7 mouse cellular contexts compared by ENCODE assay signal in the genomic region with DNA sequence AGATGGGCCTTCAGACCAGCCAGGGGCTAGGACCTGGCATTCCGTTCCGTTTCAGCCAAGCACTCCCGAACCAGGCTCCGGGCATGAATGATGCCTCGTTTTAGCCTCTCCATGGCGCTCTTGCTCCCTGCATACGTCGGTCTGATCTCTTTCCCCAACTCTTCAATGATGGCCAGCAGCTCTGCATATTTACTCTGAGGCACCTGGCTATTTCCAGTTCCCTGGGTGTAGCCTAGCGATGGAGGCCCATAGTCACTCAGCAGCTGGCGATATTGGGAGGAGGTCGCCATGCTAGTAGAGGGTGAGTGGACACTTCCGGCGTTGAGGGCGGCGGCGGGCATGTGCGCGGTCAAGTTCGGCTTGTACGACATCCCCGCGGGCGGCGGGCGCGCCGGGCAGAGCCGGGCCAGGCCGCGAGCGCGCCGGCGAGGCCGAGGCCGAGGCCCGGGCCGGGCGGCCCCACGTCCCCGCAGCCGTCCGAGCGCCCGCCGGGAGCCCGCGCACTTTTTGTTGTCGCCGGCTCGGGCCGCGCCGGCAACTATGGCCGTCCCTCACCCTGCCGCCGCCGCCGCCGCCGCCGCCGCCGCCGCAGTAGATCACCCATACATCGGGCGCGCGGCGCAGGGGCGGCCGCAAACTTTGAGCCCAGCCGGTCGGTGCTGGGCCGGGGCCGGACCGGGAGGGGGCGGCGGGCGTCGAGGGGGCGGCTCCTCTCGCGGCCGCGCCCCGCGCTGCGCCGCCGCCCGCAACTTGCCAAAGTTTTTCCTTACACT. TPM values are rescaled to one million over a fixed set of nuclear protein-coding genes. Genes with fewer than 3 reads are reported as not detected.
DNase-seq lines count a peak whose midpoint lies in the region; ATAC-seq lines count a peak whose summit lies in the region.
"Not testable (repeated sequence)": the region's sequence is repeated elsewhere in the genome, so short reads cannot be mapped to it uniquely, and the experiment has no call there.

A gene (plus strand): TSS at position 162 of the 773 bp plus-strand sequence.
A gene (minus strand): TSS at position 677 of the 773 bp plus-strand sequence.

- H3K4me2 ChIP-seq in forebrain, embryonic 12.5 days, result peak within 1 kb of the TSS; percentile 58
- H3K4me2 ChIP-seq in heart, embryonic 16.5 days (ENCODE audit: low read depth, low read length), result peak within 1 kb of the TSS; percentile 68
- H3K4me2 ChIP-seq in liver, embryonic 11.5 days, result peak within 1 kb of the TSS; percentile 85

- H3K9ac ChIP-seq in forebrain, embryonic 12.5 days, result peak within 1 kb of the TSS; percentile 50; the same call in 1 of the 2 replicates
- H3K9ac ChIP-seq in heart, embryonic 16.5 days (ENCODE audit: low read length), result peak within 1 kb of the TSS; percentile 64
- H3K9ac ChIP-seq in liver, embryonic 11.5 days (ENCODE audit: low read depth, low read length), result 0 out of 2 replicates have a peak within 1 kb of the TSS, but pooled peaks have one; percentile 5

- under 1% methylated on average over 32 of the region's 92 CpGs for WGBS in forebrain, embryonic 12.5 days
- under 1% methylated on average over 54 of the region's 92 CpGs for WGBS in heart, embryonic 16.5 days
- 0% methylated on average over 46 of the region's 92 CpGs for WGBS in liver, embryonic 11.5 days

- H3K9me3 ChIP-seq in forebrain, embryonic 12.5 days; heart, embryonic 16.5 days (replicated peaks; ENCODE audit: control insufficient read depth, low read length); liver, embryonic 11.5 days (ENCODE audit: control insufficient read depth, low read length); megakaryocyte, embryonic 14.5 days: not testable (repeated sequence)

- peak; percentile 64 for DNase-seq in kidney, adult 18-20 months
- DNase-seq in liver, embryonic 11.5 days (ENCODE audit: low spot score), result not testable (repeated sequence)

- peak; percentile 74 for ATAC-seq in cerebellum, adult (ENCODE audit: insufficient number of reproducible peaks, low FRiP score, low TSS enrichment)
- ATAC-seq in forebrain, embryonic 12.5 days (ENCODE audit: low FRiP score), result peak; percentile 81
- ATAC-seq in heart, embryonic 16.5 days (replicated peaks; ENCODE audit: extremely low read depth, insufficient read depth, low FRiP score), result peak; percentile 84
- ATAC-seq in liver, embryonic 11.5 days (replicated peaks; ENCODE audit: low FRiP score), result peak; percentile 64
- ATAC-seq in neutrophil, adult 5-6 weeks (ENCODE audit: extremely low read depth, insufficient number of reproducible peaks, low FRiP score, poor library complexity, severe bottlenecking), result peak; percentile 14; the same call in 1 of the 2 replicates

- peak within 1 kb of the TSS; percentile 43 for H3K4me3 ChIP-seq in forebrain, embryonic 12.5 days (replicated peaks)
- H3K4me3 ChIP-seq in heart, embryonic 16.5 days (ENCODE audit: low read length), result peak within 1 kb of the TSS; percentile 49
- peak within 1 kb of the TSS; percentile 44 for H3K4me3 ChIP-seq in liver, embryonic 11.5 days (ENCODE audit: low read depth, low read length)
- H3K4me3 ChIP-seq in megakaryocyte, embryonic 14.5 days (replicated peaks), result peak within 1 kb of the TSS; percentile 92

- peaks cover 12% of the 10 kb centered on the region for H3K4me1 ChIP-seq in forebrain, embryonic 12.5 days
- not testable (repeated sequence) for H3K4me1 ChIP-seq in heart, embryonic 16.5 days (ENCODE audit: control insufficient read depth, insufficient read depth, low read length); liver, embryonic 11.5 days (replicated peaks; ENCODE audit: control insufficient read depth, insufficient read depth, low read length)
- peaks cover 57% of the 10 kb centered on the region for H3K4me1 ChIP-seq in megakaryocyte, embryonic 14.5 days

- H3K27me3 ChIP-seq in forebrain, embryonic 12.5 days, result peaks cover 29% of the 10 kb centered on the region
- not testable (repeated sequence) for H3K27me3 ChIP-seq in heart, embryonic 16.5 days (ENCODE audit: control insufficient read depth, insufficient read depth, low read length); liver, embryonic 11.5 days (replicated peaks; ENCODE audit: control insufficient read depth, insufficient read depth, low read length); megakaryocyte, embryonic 14.5 days (replicated peaks)

- peak within 1 kb of the TSS; percentile 50; the same call in 1 of the 2 replicates for H3K27ac ChIP-seq in forebrain, embryonic 12.5 days
- peak within 1 kb of the TSS; percentile 60 for H3K27ac ChIP-seq in heart, embryonic 16.5 days (ENCODE audit: low read length)
- H3K27ac ChIP-seq in liver, embryonic 11.5 days (ENCODE audit: low read depth, low read length), result not testable (repeated sequence)

- not testable (repeated sequence) for H3K36me3 ChIP-seq in forebrain, embryonic 12.5 days (replicated peaks); heart, embryonic 16.5 days (ENCODE audit: control insufficient read depth, insufficient read depth); liver, embryonic 11.5 days (ENCODE audit: control insufficient read depth, insufficient read depth, low read length); megakaryocyte, embryonic 14.5 days (replicated peaks; ENCODE audit: low read length)

RNA-seq across cellular contexts. Expression of the first gene that starts in this region (rescaled TPM):
- polyA plus RNA-seq in forebrain, embryonic 12.5 days (2016; fragmentation: Nextera tagmentation; extraction: Ambion mirVana), result 0.76 and 1.00 TPM in 2 replicates
- polyA plus RNA-seq in heart, embryonic 16.5 days (2015; fragmentation: Nextera tagmentation; extraction: Ambion mirVana), result 0.89 and 0.98 TPM in 2 replicates
- polyA plus RNA-seq in liver, embryonic 11.5 days (2014; fragmentation: Nextera tagmentation; extraction: Ambion mirVana), result 0.18 and 0.38 TPM in 2 replicates
- polyA plus RNA-seq in megakaryocyte, embryonic 14.5 days (2012; ENCODE audit: insufficient read depth, low replicate concordance), result 1.6 and 5.7 TPM in 2 replicates
- 167 and 205 TPM in 2 replicates for total RNA-seq in neutrophil, adult 5-6 weeks (2017)

RNA-seq across cellular contexts. Expression of the second gene that starts in this region (rescaled TPM):
- polyA plus RNA-seq in forebrain, embryonic 12.5 days (2016; fragmentation: Nextera tagmentation; extraction: Ambion mirVana), result 6.8 and 9.4 TPM in 2 replicates
- polyA plus RNA-seq in heart, embryonic 16.5 days (2015; fragmentation: Nextera tagmentation; extraction: Ambion mirVana), result 0.55 and 0.66 TPM in 2 replicates
- 6.2 and 7.6 TPM in 2 replicates for polyA plus RNA-seq in liver, embryonic 11.5 days (2014; fragmentation: Nextera tagmentation; extraction: Ambion mirVana)
- polyA plus RNA-seq in megakaryocyte, embryonic 14.5 days (2012; ENCODE audit: insufficient read depth, low replicate concordance), result 18.6 and 145 TPM in 2 replicates
- total RNA-seq in neutrophil, adult 5-6 weeks (2017), result 4.2 and 8.0 TPM in 2 replicates

Comparison
In these comparisons a context has a peak if more than half of its experiments do, and no peak if none do; other contexts are left out.
1. Peak in ATAC-seq, H3K4me3 ChIP-seq, H3K27ac ChIP-seq, H3K9ac ChIP-seq and H3K4me2 ChIP-seq in heart, embryonic 16.5 days; RNA of the genes that start here not detected or under 1 TPM.
2. ATAC-seq: peak in every context shown above with its lines; median percentile 84 in heart, embryonic 16.5 days; 81 in forebrain, embryonic 12.5 days; 74 in cerebellum, adult; 64 in liver, embryonic 11.5 days; 14 in neutrophil, adult 5-6 weeks.
3. H3K9ac ChIP-seq: peak in every context shown above with its lines; median percentile 64 in heart, embryonic 16.5 days; 50 in forebrain, embryonic 12.5 days; 5 in liver, embryonic 11.5 days.